Mouse (Mus musculus): ENCODE measurements at regions not wholly inside any gene's neighbourhood (a gene's known extent, or its start where the extent isn't known, plus 50 kb on each side); places are given as distances from the start of the nearest gene placed in this dataset.

DNA sequence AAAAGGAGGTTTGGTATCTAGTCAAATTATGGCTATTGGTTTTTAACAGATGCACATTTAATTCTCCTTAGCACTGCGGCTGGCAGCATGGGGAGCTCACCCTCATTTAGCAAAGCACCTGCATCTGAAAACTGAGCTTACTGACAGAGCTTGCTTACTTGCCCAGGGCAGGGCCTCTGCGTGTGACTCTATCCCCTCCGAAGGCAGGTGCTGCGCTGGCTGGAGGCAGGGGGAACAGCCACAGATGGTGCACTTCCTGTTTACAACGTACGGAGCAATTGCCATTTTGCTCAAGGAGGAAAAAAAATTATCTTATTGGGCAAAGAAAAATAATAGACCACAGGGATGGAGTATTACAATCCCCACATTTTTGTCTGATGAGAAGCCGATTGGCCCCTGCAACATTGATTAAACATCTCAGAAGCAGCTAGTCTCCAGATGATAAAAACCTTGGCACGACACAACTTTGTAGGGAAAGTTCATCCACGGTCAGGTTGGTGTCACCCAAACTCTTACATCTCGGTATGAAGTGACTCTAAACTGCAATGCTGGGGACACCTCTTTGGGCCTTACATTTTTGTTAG, 92.5 kb downstream of the Cops8 start:
- H3K4me3 ChIP-seq (ENCODE audit: insufficient read depth in 1 of 2, low read depth in 1 of 2, low read length in 2 of 2, poor library complexity in 1 of 2, severe bottlenecking in 1 of 2), result no peak overlapping the region
- in situ Hi-C loops (cut with MboI; ENCODE audit: low sequenced_read_pairs in 2 of 2, unreplicated experiment in 2 of 2), result no loop called here
- no peak overlapping the region for H3K9ac ChIP-seq (ENCODE audit: insufficient read depth, low read depth, low read length, poor library complexity, severe bottlenecking)
- no peaks in the 10 kb centered on the region for H3K4me1 ChIP-seq (ENCODE audit: control insufficient read depth in 2 of 2, insufficient read depth in 2 of 2, low read length in 2 of 2, poor library complexity in 1 of 2)
- H3K27ac ChIP-seq (ENCODE audit: insufficient read depth, low read depth, low read length, poor library complexity, severe bottlenecking), result no peak overlapping the region
- H3K9me3 ChIP-seq (ENCODE audit: control insufficient read depth, insufficient read depth, low read depth, low read length), result no peaks in the 10 kb centered on the region
- no peak for DNase-seq (ENCODE audit: low read depth, low spot score)
- no peak for TF ChIP-seq HCFC1 (IDR thresholded peaks at IDR 0.05; ENCODE audit: borderline replicate concordance, insufficient read depth, low read length)
- TF ChIP-seq ZNF384 (IDR thresholded peaks at IDR 0.05; ENCODE audit: low read depth, low read length), result no peak
- no peak for TF ChIP-seq MAFK (IDR thresholded peaks at IDR 0.05; ENCODE audit: insufficient read depth, low read depth, low read length)
- no peak for TF ChIP-seq CHD2 (IDR thresholded peaks at IDR 0.05; ENCODE audit: low read depth, low read length)
- TF ChIP-seq ZC3H11A (IDR thresholded peaks at IDR 0.05; ENCODE audit: borderline replicate concordance, low read depth, low read length), result no peak
- H3K36me3 ChIP-seq (ENCODE audit: control insufficient read depth, insufficient read depth, low read length, poor library complexity, severe bottlenecking), result no peaks in the 10 kb centered on the region

DNA sequence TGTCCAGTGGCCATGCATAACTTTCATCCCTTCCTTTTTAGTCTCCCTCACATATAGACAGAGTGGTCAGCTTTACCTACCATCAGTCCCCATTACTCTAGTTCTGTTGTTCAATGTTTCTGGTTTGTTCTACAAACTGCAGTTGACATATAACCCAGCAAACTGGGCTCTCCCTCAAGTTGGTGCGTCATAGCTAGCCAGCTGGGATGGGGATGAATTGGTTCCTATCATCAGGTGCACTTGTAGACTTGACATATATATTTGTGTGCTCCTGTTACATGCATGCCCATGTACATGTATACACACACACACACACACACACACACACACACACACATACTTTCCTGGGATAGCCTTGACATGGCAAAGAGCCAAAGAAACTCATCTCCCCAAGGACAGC, 93.2 kb downstream of the Cops8 start:
- Histone ChIP-seq H3K9ac (ENCODE audit: insufficient read depth, low read depth, low read length, poor library complexity, severe bottlenecking) (no peak overlapping the region), H3K27ac (ENCODE audit: insufficient read depth, low read depth, low read length, poor library complexity, severe bottlenecking) (no peak overlapping the region), H3K4me3 (ENCODE audit: insufficient read depth in 1 of 2, low read depth in 1 of 2, low read length in 2 of 2, poor library complexity in 1 of 2, severe bottlenecking in 1 of 2) (no peak overlapping the region), H3K4me1 (ENCODE audit: control insufficient read depth in 2 of 2, insufficient read depth in 2 of 2, low read length in 2 of 2, poor library complexity in 1 of 2) (no peaks in the 10 kb centered on the region), H3K9me3 (ENCODE audit: control insufficient read depth, insufficient read depth, low read depth, low read length) (no peaks in the 10 kb centered on the region), H3K36me3 (ENCODE audit: control insufficient read depth, insufficient read depth, low read length, poor library complexity, severe bottlenecking) (no peaks in the 10 kb centered on the region)
- DNase-seq (ENCODE audit: low read depth, low spot score), result no peak
- TF ChIP-seq ZC3H11A (IDR thresholded peaks at IDR 0.05; ENCODE audit: borderline replicate concordance, low read depth, low read length) (no peak), CHD2 (IDR thresholded peaks at IDR 0.05; ENCODE audit: low read depth, low read length) (no peak), ZNF384 (IDR thresholded peaks at IDR 0.05; ENCODE audit: low read depth, low read length) (no peak)
- in situ Hi-C loops (cut with MboI; ENCODE audit: low sequenced_read_pairs in 2 of 2, unreplicated experiment in 2 of 2), result no loop called here

GRCm38 (mm10) chr1:90697056-90697596, 94.3 kb downstream of the Cops8 start:
- H3K4me1 ChIP-seq (ENCODE audit: control insufficient read depth in 2 of 2, insufficient read depth in 2 of 2, low read length in 2 of 2, poor library complexity in 1 of 2), result no peaks in the 10 kb centered on the region
- no peak overlapping the region for H3K9ac ChIP-seq (ENCODE audit: insufficient read depth, low read depth, low read length, poor library complexity, severe bottlenecking)
- in situ Hi-C loops (cut with MboI; ENCODE audit: low sequenced_read_pairs in 2 of 2, unreplicated experiment in 2 of 2), result no loop called here
- DNase-seq (ENCODE audit: low read depth, low spot score), result no peak
- no peak for TF ChIP-seq ZC3H11A (IDR thresholded peaks at IDR 0.05; ENCODE audit: borderline replicate concordance, low read depth, low read length)
- TF ChIP-seq CHD2 (IDR thresholded peaks at IDR 0.05; ENCODE audit: low read depth, low read length), result no peak
- no peak for TF ChIP-seq ZNF384 (IDR thresholded peaks at IDR 0.05; ENCODE audit: low read depth, low read length)
- H3K4me3 ChIP-seq (ENCODE audit: insufficient read depth in 1 of 2, low read depth in 1 of 2, low read length in 2 of 2, poor library complexity in 1 of 2, severe bottlenecking in 1 of 2), result no peak overlapping the region
- no peak overlapping the region for H3K27ac ChIP-seq (ENCODE audit: insufficient read depth, low read depth, low read length, poor library complexity, severe bottlenecking)
- no peaks in the 10 kb centered on the region for H3K9me3 ChIP-seq (ENCODE audit: control insufficient read depth, insufficient read depth, low read depth, low read length)
- no peaks in the 10 kb centered on the region for H3K36me3 ChIP-seq (ENCODE audit: control insufficient read depth, insufficient read depth, low read length, poor library complexity, severe bottlenecking)

DNA sequence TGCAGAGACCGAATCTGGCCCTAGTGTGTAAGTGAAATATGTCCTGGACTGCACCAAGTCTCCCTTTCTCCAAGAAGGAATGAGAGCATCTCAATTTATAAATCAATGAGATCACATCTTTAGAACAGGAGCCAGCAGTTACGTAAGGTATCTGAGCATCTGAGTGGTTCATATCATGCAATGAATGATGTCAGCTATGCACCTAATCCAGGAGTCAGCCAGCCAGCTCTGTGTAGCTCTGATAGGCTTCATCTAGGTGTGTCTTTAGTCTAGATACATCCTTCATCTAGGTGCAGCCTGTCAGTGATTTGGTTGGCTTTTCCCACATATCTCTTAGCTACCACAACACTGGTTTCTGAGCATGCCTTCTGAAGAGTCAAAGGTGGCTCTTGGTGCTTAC, 95.8 kb downstream of the Cops8 start:
- Histone ChIP-seq H3K9ac (ENCODE audit: insufficient read depth, low read depth, low read length, poor library complexity, severe bottlenecking) (no peak overlapping the region), H3K27ac (ENCODE audit: insufficient read depth, low read depth, low read length, poor library complexity, severe bottlenecking) (no peak overlapping the region), H3K36me3 (ENCODE audit: control insufficient read depth, insufficient read depth, low read length, poor library complexity, severe bottlenecking) (no peaks in the 10 kb centered on the region), H3K4me1 (ENCODE audit: control insufficient read depth in 2 of 2, insufficient read depth in 2 of 2, low read length in 2 of 2, poor library complexity in 1 of 2) (no peaks in the 10 kb centered on the region), H3K9me3 (ENCODE audit: control insufficient read depth, insufficient read depth, low read depth, low read length) (no peaks in the 10 kb centered on the region), H3K4me3 (ENCODE audit: insufficient read depth in 1 of 2, low read depth in 1 of 2, low read length in 2 of 2, poor library complexity in 1 of 2, severe bottlenecking in 1 of 2) (no peak overlapping the region)
- DNase-seq (ENCODE audit: low read depth, low spot score), result no peak
- TF ChIP-seq ZC3H11A (IDR thresholded peaks at IDR 0.05; ENCODE audit: borderline replicate concordance, low read depth, low read length) (no peak), MAFK (IDR thresholded peaks at IDR 0.05; ENCODE audit: insufficient read depth, low read depth, low read length) (no peak), ZNF384 (IDR thresholded peaks at IDR 0.05; ENCODE audit: low read depth, low read length) (no peak), CHD2 (IDR thresholded peaks at IDR 0.05; ENCODE audit: low read depth, low read length) (no peak), HCFC1 (IDR thresholded peaks at IDR 0.05; ENCODE audit: borderline replicate concordance, insufficient read depth, low read length) (no peak)
- in situ Hi-C loops (cut with MboI; ENCODE audit: low sequenced_read_pairs in 2 of 2, unreplicated experiment in 2 of 2), result no loop called here

- DNase-seq (ENCODE audit: low read depth, low spot score), result no peak
- no peaks in the 10 kb centered on the region for H3K36me3 ChIP-seq (ENCODE audit: control insufficient read depth, insufficient read depth, low read length, poor library complexity, severe bottlenecking)
- no peak overlapping the region for H3K4me3 ChIP-seq (ENCODE audit: insufficient read depth in 1 of 2, low read depth in 1 of 2, low read length in 2 of 2, poor library complexity in 1 of 2, severe bottlenecking in 1 of 2)
- H3K9me3 ChIP-seq (ENCODE audit: control insufficient read depth, insufficient read depth, low read depth, low read length), result no peaks in the 10 kb centered on the region
- no peak overlapping the region for H3K27ac ChIP-seq (ENCODE audit: insufficient read depth, low read depth, low read length, poor library complexity, severe bottlenecking)
- H3K9ac ChIP-seq (ENCODE audit: insufficient read depth, low read depth, low read length, poor library complexity, severe bottlenecking), result no peak overlapping the region
- in situ Hi-C loops (cut with MboI; ENCODE audit: low sequenced_read_pairs in 2 of 2, unreplicated experiment in 2 of 2), result no loop called here
- TF ChIP-seq CHD2 (IDR thresholded peaks at IDR 0.05; ENCODE audit: low read depth, low read length) (no peak), ZNF384 (IDR thresholded peaks at IDR 0.05; ENCODE audit: low read depth, low read length) (no peak), HCFC1 (IDR thresholded peaks at IDR 0.05; ENCODE audit: borderline replicate concordance, insufficient read depth, low read length) (no peak)
- H3K4me1 ChIP-seq (ENCODE audit: control insufficient read depth in 2 of 2, insufficient read depth in 2 of 2, low read length in 2 of 2, poor library complexity in 1 of 2), result no peaks in the 10 kb centered on the region
Observed at GRCm38 (mm10) chr1:90701756-90702155, 99.0 kb downstream of the Cops8 start.
